Comparison of ENCODE assay signal across 10 mouse cellular contexts in the genomic region with DNA sequence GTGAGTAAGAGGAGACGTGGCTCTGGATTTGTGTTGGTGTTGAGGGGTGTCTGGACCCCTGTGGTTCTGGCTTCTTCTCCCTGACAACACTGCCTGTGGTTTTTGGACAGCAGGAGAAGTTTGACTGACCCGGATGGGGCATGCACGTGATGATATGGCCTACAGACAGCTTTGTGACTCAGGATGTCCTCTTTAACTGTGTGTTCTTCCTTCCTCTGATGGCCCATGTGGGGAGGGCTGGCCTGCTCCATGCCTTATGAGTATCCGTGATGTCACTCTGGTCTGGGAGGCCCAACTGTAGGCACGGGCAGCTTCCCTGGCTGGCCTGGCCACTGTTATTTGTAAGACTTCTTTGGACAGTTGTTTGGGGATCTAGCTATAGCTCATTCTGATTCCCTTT. TPM values are rescaled to one million over a fixed set of nuclear protein-coding genes. Genes with fewer than 3 reads are reported as not detected.
DNase-seq lines count a peak whose midpoint lies in the region; ATAC-seq lines count a peak whose summit lies in the region.
"Had no signal": no experiment of that assay in that cellular context is flagged by ENCODE, and none has a peak within 500 bp of the region (broad histone marks: within the 10 kb centered on the region; RNA-seq: fewer than 3 reads in every experiment).

No protein-coding gene starts in this region.

- H3K27ac ChIP-seq in kidney, embryonic 16.5 days (ENCODE audit: low read length) = 0 out of 2 replicates have a peak overlapping the region, but pooled peaks have one; percentile 30

- H3K4me1 ChIP-seq in kidney, embryonic 16.5 days (ENCODE audit: insufficient read depth, low read length) = peaks cover 62% of the 10 kb centered on the region

- H3K36me3 ChIP-seq in kidney, embryonic 16.5 days (ENCODE audit: insufficient read depth, low read length) = no peaks in the 10 kb centered on the region
- H3K36me3 ChIP-seq: embryonic facial prominence, embryonic 15.5 days had no signal

- H3K4me2 ChIP-seq in kidney, embryonic 16.5 days (replicated peaks; ENCODE audit: low read depth, low read length) = no peak overlapping the region
- H3K4me2 ChIP-seq: embryonic facial prominence, embryonic 15.5 days had no signal

- DNase-seq in kidney, adult 18-20 months = peak; percentile 54
- no peak for DNase-seq in kidney, postnatal 10 days
- DNase-seq in lung, postnatal 36 days = peak; percentile 80
- no peak for DNase-seq in right cerebral cortex, postnatal 10 days (ENCODE audit: low spot score in 2 of 2)
- no peak for DNase-seq in ovary, postnatal 36 days (ENCODE audit: low spot score)
- DNase-seq in layer of hippocampus, adult 18-20 months (ENCODE audit: low spot score in 2 of 2) = no peak
- DNase-seq: cerebellum, adult 9-10 months had no signal

- no peak overlapping the region for H3K9ac ChIP-seq in kidney, embryonic 16.5 days (replicated peaks; ENCODE audit: low read length)
- H3K9ac ChIP-seq: embryonic facial prominence, embryonic 15.5 days had no signal

- ATAC-seq in common myeloid progenitor, adult 5-6 weeks (replicated peaks; ENCODE audit: low read depth, poor library complexity, severe bottlenecking) = 0 out of 2 replicates have a peak, but pooled peaks have one; percentile 14
- no peak for ATAC-seq in kidney, embryonic 16.5 days (ENCODE audit: low FRiP score, low TSS enrichment)

- WGBS in kidney, embryonic 16.5 days = 69% methylated on average over 5 of the region's 5 CpGs

- H3K4me3 ChIP-seq in kidney, embryonic 16.5 days (ENCODE audit: low read length) = no peak overlapping the region
- H3K4me3 ChIP-seq: embryonic facial prominence, embryonic 15.5 days had no signal

- no peaks in the 10 kb centered on the region for H3K27me3 ChIP-seq in kidney, embryonic 16.5 days (ENCODE audit: insufficient read depth, low read length)
- H3K27me3 ChIP-seq: embryonic facial prominence, embryonic 15.5 days had no signal

- no peaks in the 10 kb centered on the region for H3K9me3 ChIP-seq in kidney, embryonic 16.5 days (ENCODE audit: low read length)
- H3K9me3 ChIP-seq: embryonic facial prominence, embryonic 15.5 days had no signal

RNA-seq across cellular contexts. Expression of a gene that starts 11.7 kb away (rescaled TPM):
- total RNA-seq in common myeloid progenitor, adult 5-6 weeks (2017) = 3.5 and 4.0 TPM in 2 replicates
- polyA plus RNA-seq in kidney, embryonic 16.5 days (2015; fragmentation: Nextera tagmentation; extraction: Ambion mirVana) = 11.0 and 11.6 TPM in 2 replicates
- total RNA-seq in layer of hippocampus, adult 18-20 months (2021) = 10 to 100 TPM; 31.0 to 35.1 TPM

Comparison
In these comparisons a context has a peak if more than half of its experiments do, and no peak if none do; other contexts are left out.
1. DNase-seq: peak in kidney, adult 18-20 months (single experiment) and lung, postnatal 36 days (single experiment); none in kidney, postnatal 10 days (single experiment), right cerebral cortex, postnatal 10 days (0 of 2), ovary, postnatal 36 days (single experiment) and layer of hippocampus, adult 18-20 months (0 of 2).